Mouse (Mus musculus) spleen, adult 2 months (tissue): ENCODE measurements around the gene Gm39566. TPM values are rescaled to one million over a fixed set of nuclear protein-coding genes. Genes with fewer than 3 reads are reported as not detected.

ENCODE experiments used
- DNase-seq, 2 experiments: peaks; one replicate each; pipeline versions ENCODE4 v3.0.0 to v3.0.0-alpha.2; 2012 to 2021; ENCODE audit warnings: low spot score in 2 of 2, low read depth in 1 of 2
- H3K27ac ChIP-seq: fragments of 200-500 bp; 2 replicates; pipeline ENCODE4 v1.5.1; 2012; ENCODE audit warnings: low read length, inconsistent platforms; ENCODE audit not compliant: insufficient read depth
- H3K27me3 ChIP-seq: fragments of 200-500 bp; 2 replicates; pipeline ENCODE4 v1.6.1; 2012; ENCODE audit warnings: mild to moderate bottlenecking, moderate library complexity, low read length, inconsistent platforms; ENCODE audit not compliant: control insufficient read depth, insufficient read depth
- H3K36me3 ChIP-seq: fragments of 200-500 bp; 2 replicates; pipeline ENCODE4 v1.6.1; 2012; ENCODE audit warnings: mild to moderate bottlenecking, low read length, inconsistent platforms; ENCODE audit not compliant: control insufficient read depth, insufficient read depth
- H3K4me1 ChIP-seq: fragments of 200-500 bp; 2 replicates; pipeline ENCODE4 v1.6.1; 2011; ENCODE audit warnings: inconsistent platforms; ENCODE audit not compliant: control insufficient read depth, insufficient read depth, insufficient read length
- H3K4me3 ChIP-seq: fragments of 200-500 bp; 2 replicates; pipeline ENCODE4 v1.5.1; 2011; ENCODE audit warnings: mild to moderate bottlenecking, inconsistent platforms; ENCODE audit not compliant: insufficient read depth, insufficient read length; ENCODE audit errors: extremely low read depth
- CTCF ChIP-seq: fragments of 200-500 bp; IDR thresholded peaks from 2 replicates; pipeline ENCODE4 v1.5.1; 2011; ENCODE audit warnings: mild to moderate bottlenecking, inconsistent platforms; ENCODE audit not compliant: insufficient read depth, insufficient read length, insufficient replicate concordance; ENCODE audit errors: extremely low read depth
- POLR2A ChIP-seq: fragments of 200-500 bp; IDR thresholded peaks from 2 replicates; pipeline ENCODE4 v1.6.1; 2011; ENCODE audit warnings: low read depth, low read length, inconsistent platforms
- WGBS: fragments of 180-500 bp; shearing (Covaris S2); methylation state at CpG from one replicate; pipeline ENCODE4 v1.1.7; 2018; 5-methylcytosine and 5-hydroxymethylcytosine counted together
- polyA plus RNA-seq: library from polyadenylated mRNA; depleted of rRNA; stranded (reverse); fragments of >200 nt; gene quantifications from 2 replicates; pipeline ENCODE4 v1.2.3, GENCODE M21; 2012; rRNA removed

The Gm39566 gene
- polyA plus RNA-seq, 1 experiment, result not detected

DNA sequence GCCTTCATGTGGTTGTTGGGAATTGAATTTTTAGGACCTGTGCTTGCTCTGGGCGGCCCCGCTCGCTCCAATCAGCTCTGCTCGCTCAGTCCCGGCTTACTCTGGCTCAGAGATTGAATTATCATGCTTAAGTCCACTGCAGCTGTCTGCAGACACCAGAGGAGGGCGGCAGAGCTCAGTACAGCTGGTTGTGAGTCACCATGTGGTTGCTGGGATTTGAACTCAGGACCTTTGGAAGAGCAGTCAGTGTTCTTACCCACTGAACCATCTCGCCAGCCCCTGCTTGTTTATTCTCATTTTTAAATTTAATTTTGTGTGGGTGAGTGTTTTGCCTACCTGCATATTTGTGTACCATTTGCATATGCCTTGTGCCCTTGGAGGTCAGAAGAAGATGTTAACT is 51.5 kb downstream of the Gm39566 start:
- Histone ChIP-seq H3K4me3 (no peak overlapping the region), H3K27me3 (no peaks in the 10 kb centered on the region), H3K36me3 (no peaks in the 10 kb centered on the region), H3K4me1 (peaks cover 14% of the 10 kb centered on the region), H3K27ac (no peak overlapping the region)
- no peak for DNase-seq
- WGBS, result 90% methylated on average over 7 of the region's 7 CpGs
- no peak for TF ChIP-seq POLR2A
- peak; percentile 10; the same call in 1 of the 2 replicates for TF ChIP-seq CTCF

DNA sequence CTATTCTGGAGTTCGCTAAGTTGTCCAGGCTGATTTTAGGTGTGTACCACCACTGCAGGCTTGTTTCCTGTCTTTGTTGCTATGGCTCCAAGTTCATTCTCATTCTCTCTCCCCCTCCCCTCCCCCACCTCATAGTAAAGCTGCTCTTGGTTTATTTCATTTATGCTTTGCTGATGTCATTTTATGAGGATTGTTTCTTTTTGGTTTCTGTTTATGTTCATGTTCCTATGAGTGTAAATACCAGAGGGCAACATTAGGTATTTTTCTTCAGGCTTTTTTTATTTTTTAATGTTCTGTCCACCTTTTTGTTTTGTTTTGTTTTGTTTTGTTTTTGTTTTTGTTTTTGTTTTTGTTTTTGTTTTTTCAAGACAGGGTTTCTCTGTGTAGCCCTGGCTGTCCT is 53.2 kb downstream of the Gm39566 start, which contains the start of gene Slc35g3:
Gene Slc35g3 (minus strand): TSS at position 101 of the 400 bp plus-strand sequence.
- peaks cover 10% of the 10 kb centered on the region; the same call in 1 of the 2 replicates for H3K4me1 ChIP-seq
- H3K4me3 ChIP-seq, result no peak within 1 kb of the TSS
- no peaks in the 10 kb centered on the region for H3K36me3 ChIP-seq
- no peak for TF ChIP-seq POLR2A
- TF ChIP-seq CTCF, result no peak
- no peak for DNase-seq
- WGBS, result 59% methylated on average over 1 of the region's 1 CpGs
- no peaks in the 10 kb centered on the region for H3K27me3 ChIP-seq
- no peak within 1 kb of the TSS for H3K27ac ChIP-seq

Other genes with a start within 250 kb of the Gm39566 start
- gene Wrap53, start 235.0 kb downstream of the Gm39566 start, polyA plus RNA-seq, result 15.6 and 21.3 TPM in 2 replicates
- gene Trp53, start 234.9 kb downstream of the Gm39566 start, polyA plus RNA-seq, result 105 and 144 TPM in 2 replicates
- gene Atp1b2, start 209.4 kb downstream of the Gm39566 start, polyA plus RNA-seq, result 10.7 and 11.2 TPM in 2 replicates
- not detected in 2 replicates for gene Shbg, start 197.4 kb downstream of the Gm39566 start, polyA plus RNA-seq
- gene Sat2, start 193.3 kb downstream of the Gm39566 start, polyA plus RNA-seq, result 1.1 and 1.4 TPM in 2 replicates
- 40.9 and 41.6 TPM in 2 replicates for gene Fxr2, start 182.3 kb downstream of the Gm39566 start, polyA plus RNA-seq
- 0.09 and 0.35 TPM in 2 replicates for gene Sox15, start 160.0 kb downstream of the Gm39566 start, polyA plus RNA-seq
- gene Mpdu1, start 152.7 kb downstream of the Gm39566 start, polyA plus RNA-seq, result 63.6 and 74.2 TPM in 2 replicates
- gene Cd68, start 149.1 kb downstream of the Gm39566 start, polyA plus RNA-seq, result 103 and 114 TPM in 2 replicates
- 172 and 196 TPM in 2 replicates for gene Eif4a1, start 142.9 kb downstream of the Gm39566 start, polyA plus RNA-seq
- 32.6 and 36.1 TPM in 2 replicates for gene Senp3, start 133.2 kb downstream of the Gm39566 start, polyA plus RNA-seq
- gene Tnfsf13, start 129.5 kb downstream of the Gm39566 start, polyA plus RNA-seq, result 4.6 and 4.9 TPM in 2 replicates
- 23.9 and 26.6 TPM in 2 replicates for gene Tnfsf12, start 119.4 kb downstream of the Gm39566 start, polyA plus RNA-seq
- 4.8 and 5.0 TPM in 2 replicates for gene Tnfsfm13, start 119.2 kb downstream of the Gm39566 start, polyA plus RNA-seq
- gene Polr2a, start 56.7 kb downstream of the Gm39566 start, polyA plus RNA-seq, result 43.8 and 45.4 TPM in 2 replicates
- gene Slc35g3, start 53.3 kb downstream of the Gm39566 start, polyA plus RNA-seq, result not detected in 2 replicates
- gene Zbtb4, start 49.4 kb downstream of the Gm39566 start, polyA plus RNA-seq, result 28.4 and 37.0 TPM in 2 replicates
- 7.1 and 8.4 TPM in 2 replicates for gene Chrnb1, start 19.4 kb downstream of the Gm39566 start, polyA plus RNA-seq
- 1.1 and 1.2 TPM in 2 replicates for gene Fgf11, start 13.4 kb downstream of the Gm39566 start, polyA plus RNA-seq
- 0.23 and 0.31 TPM in 2 replicates for gene Tmem102, start 9.7 kb downstream of the Gm39566 start, polyA plus RNA-seq
- not detected in 2 replicates for gene Spem2, start 3.2 kb upstream of the Gm39566 start, polyA plus RNA-seq
- gene Spem1, start 6.9 kb upstream of the Gm39566 start, polyA plus RNA-seq, result not detected in 2 replicates
- gene Nlgn2, start 22.5 kb upstream of the Gm39566 start, polyA plus RNA-seq, result 9.1 and 10.2 TPM in 2 replicates
- gene Tmem256, start 23.2 kb upstream of the Gm39566 start, polyA plus RNA-seq, result 93.7 and 99.0 TPM in 2 replicates
- gene Plscr3, start 31.1 kb upstream of the Gm39566 start, polyA plus RNA-seq, result 35.4 and 44.3 TPM in 2 replicates
- gene Tnk1, start 43.4 kb upstream of the Gm39566 start, polyA plus RNA-seq, result 0.85 and 1.2 TPM in 2 replicates
- gene Tmem95, start 62.7 kb upstream of the Gm39566 start, polyA plus RNA-seq, result not detected in 2 replicates
- gene Kctd11, start 66.1 kb upstream of the Gm39566 start, polyA plus RNA-seq, result 3.6 TPM in 2 replicates
- 142 and 162 TPM in 2 replicates for gene Acap1, start 80.2 kb upstream of the Gm39566 start, polyA plus RNA-seq
- 0.48 and 0.51 TPM in 2 replicates for gene 2810408A11Rik, start 85.7 kb upstream of the Gm39566 start, polyA plus RNA-seq
- 43.3 and 45.2 TPM in 2 replicates for gene Neurl4, start 85.8 kb upstream of the Gm39566 start, polyA plus RNA-seq
- 119 and 145 TPM in 2 replicates for gene Gps2, start 98.6 kb upstream of the Gm39566 start, polyA plus RNA-seq
- 219 and 257 TPM in 2 replicates for gene Eif5a, start 106.7 kb upstream of the Gm39566 start, polyA plus RNA-seq
- gene Ybx2, start 120.5 kb upstream of the Gm39566 start, polyA plus RNA-seq, result 0.36 TPM in 2 replicates
- 6.1 and 6.2 TPM in 2 replicates for gene Slc2a4, start 132.9 kb upstream of the Gm39566 start, polyA plus RNA-seq
- gene Cldn7, start 149.5 kb upstream of the Gm39566 start, polyA plus RNA-seq, result 1.2 and 2.0 TPM in 2 replicates
- gene Ctdnep1, start 165.9 kb upstream of the Gm39566 start, polyA plus RNA-seq, result 75.8 and 87.9 TPM in 2 replicates
- gene Elp5, start 167.2 kb upstream of the Gm39566 start, polyA plus RNA-seq, result 32.5 and 33.3 TPM in 2 replicates
- gene Gabarap, start 175.8 kb upstream of the Gm39566 start, polyA plus RNA-seq, result 235 and 251 TPM in 2 replicates
- gene Phf23, start 180.5 kb upstream of the Gm39566 start, polyA plus RNA-seq, result 13.8 and 21.4 TPM in 2 replicates
- 21.4 and 22.3 TPM in 2 replicates for gene Dvl2, start 185.3 kb upstream of the Gm39566 start, polyA plus RNA-seq
- gene Acadvl, start 200.1 kb upstream of the Gm39566 start, polyA plus RNA-seq, result 29.5 and 37.0 TPM in 2 replicates
- 10.3 and 13.3 TPM in 2 replicates for gene Dlg4, start 201.6 kb upstream of the Gm39566 start, polyA plus RNA-seq
- 0.09 TPM in 1 of 2 replicates, not detected in the other for gene Asgr1, start 238.8 kb upstream of the Gm39566 start, polyA plus RNA-seq